Mouse (Mus musculus) kidney, adult 2 months (tissue): ENCODE data around the gene Gm36210.

Experiments
- CTCF ChIP-seq: fragments of 200-500 bp; conservative IDR thresholded peaks from 2 replicates; pipeline ENCODE4 v1.5.1; 2011; ENCODE audit warnings: low read depth, mild to moderate bottlenecking, control low read depth, low read length, moderate library complexity, mixed read lengths; ENCODE audit not compliant: insufficient read depth, insufficient read length
- POLR2A ChIP-seq: fragments of 200-500 bp; IDR thresholded peaks from one replicate; pipeline ENCODE4 v1.6.1; 2011; ENCODE audit warnings: low read depth, low read length, control low read depth

DNA sequence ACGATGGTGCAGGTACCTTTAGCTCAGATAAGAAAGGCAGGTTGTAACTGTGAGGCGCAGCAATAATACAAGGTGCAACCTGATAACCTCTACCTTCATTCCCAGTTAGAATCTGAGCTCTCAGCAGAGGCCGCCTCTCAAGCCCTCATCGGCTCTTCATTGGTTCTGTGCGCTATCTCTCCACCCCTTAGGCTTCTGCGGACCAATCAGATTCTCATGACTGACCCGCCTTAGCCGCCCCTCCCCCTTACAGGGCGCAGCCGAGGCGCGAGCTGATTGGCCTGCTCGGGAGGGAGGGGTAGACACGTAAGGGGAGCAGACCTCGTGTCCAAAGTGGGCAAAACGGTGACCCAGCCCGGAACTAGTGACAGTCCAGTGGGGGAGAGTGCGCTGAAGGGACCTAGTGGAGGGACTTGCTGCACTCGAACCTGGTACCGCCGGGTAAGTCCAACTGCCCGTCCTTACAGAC is 29.5 kb downstream of the Gm36210 start, which contains the start of gene Isoc2a:
- TF ChIP-seq CTCF: no peak
- TF ChIP-seq POLR2A: peak; percentile 98
